Mouse (Mus musculus): ENCODE results near the gene E330009J07Rik. TPM values are rescaled to one million over a fixed set of nuclear protein-coding genes. Genes with fewer than 3 reads are reported as not detected.

E330009J07Rik gene
- polyA plus RNA-seq, 1 experiment from 2014 or later, result 14.7 TPM

- H3K9me3 ChIP-seq (ENCODE audit: control insufficient read depth, low read length), result no peaks in the 10 kb centered on the region
- H3K27ac ChIP-seq (replicated peaks; ENCODE audit: low read depth, low read length), result no peak overlapping the region
- H3K27me3 ChIP-seq (ENCODE audit: control insufficient read depth, insufficient read depth, low read length), result no peaks in the 10 kb centered on the region
- ATAC-seq (ENCODE audit: low FRiP score, low TSS enrichment) (peak; percentile 94), DNase-seq (peak; percentile 95)
- H3K36me3 ChIP-seq (ENCODE audit: control insufficient read depth, insufficient read depth, low read length), result peaks cover 5% of the 10 kb centered on the region; the same call in 1 of the 2 replicates
- no peak overlapping the region for H3K9ac ChIP-seq (replicated peaks; ENCODE audit: low read length)
- no peaks in the 10 kb centered on the region for H3K4me1 ChIP-seq (ENCODE audit: control insufficient read depth, insufficient read depth, low read length)
- no peak overlapping the region for H3K4me2 ChIP-seq (ENCODE audit: low read length)
- H3K4me3 ChIP-seq (replicated peaks; ENCODE audit: low read depth, low read length), result no peak overlapping the region
- under 1% methylated on average over 3 of the region's 3 CpGs for whole genome bisulfite sequencing
These were observed 42.7 kb downstream of the E330009J07Rik start for GRCm38 (mm10) chr6:40393213-40393612.

GRCm38 (mm10) chr6:40390975-40391374, 45.0 kb downstream of the E330009J07Rik start:
- Histone ChIP-seq H3K4me1 (ENCODE audit: control insufficient read depth, insufficient read depth, low read length) (no peaks in the 10 kb centered on the region), H3K27me3 (ENCODE audit: control insufficient read depth, insufficient read depth, low read length) (no peaks in the 10 kb centered on the region), H3K9ac (replicated peaks; ENCODE audit: low read length) (no peak overlapping the region), H3K27ac (replicated peaks; ENCODE audit: low read depth, low read length) (no peak overlapping the region), H3K4me3 (replicated peaks; ENCODE audit: low read depth, low read length) (no peak overlapping the region), H3K36me3 (ENCODE audit: control insufficient read depth, insufficient read depth, low read length) (peaks cover 6% of the 10 kb centered on the region; the same call in 1 of the 2 replicates), H3K9me3 (ENCODE audit: control insufficient read depth, low read length) (no peaks in the 10 kb centered on the region), H3K4me2 (ENCODE audit: low read length) (no peak overlapping the region)
- 82% methylated on average over 1 of the region's 1 CpGs for WGBS
- DNase-seq, result peak; percentile 37
- no peak for ATAC-seq (ENCODE audit: low FRiP score, low TSS enrichment)

- H3K9ac ChIP-seq (replicated peaks; ENCODE audit: low read length), result no peak overlapping the region
- peak; percentile 11 for DNase-seq
- WGBS, result 60% methylated on average over 4 of the region's 4 CpGs
These were observed 47.3 kb downstream of the E330009J07Rik start for GRCm38 (mm10) chr6:40388660-40389059.

GRCm38 (mm10) chr6:40385682-40386081, 50.3 kb downstream of the E330009J07Rik start:
- Histone ChIP-seq H3K36me3 (ENCODE audit: control insufficient read depth, insufficient read depth, low read length) (peaks cover 21% of the 10 kb centered on the region), H3K4me3 (replicated peaks; ENCODE audit: low read depth, low read length) (no peak overlapping the region), H3K27ac (replicated peaks; ENCODE audit: low read depth, low read length) (no peak overlapping the region), H3K4me2 (ENCODE audit: low read length) (no peak overlapping the region), H3K4me1 (ENCODE audit: control insufficient read depth, insufficient read depth, low read length) (no peaks in the 10 kb centered on the region), H3K9ac (replicated peaks; ENCODE audit: low read length) (no peak overlapping the region), H3K27me3 (ENCODE audit: control insufficient read depth, insufficient read depth, low read length) (no peaks in the 10 kb centered on the region), H3K9me3 (ENCODE audit: control insufficient read depth, low read length) (no peaks in the 10 kb centered on the region)
- no peak for DNase-seq
- WGBS, result 57% methylated on average over 3 of the region's 3 CpGs
- ATAC-seq (ENCODE audit: low FRiP score, low TSS enrichment), result no peak

More at GRCm38 (mm10) chr6:40388660-40389059, 47.3 kb downstream of the E330009J07Rik start:
- Histone ChIP-seq H3K9me3 (ENCODE audit: control insufficient read depth, low read length) (no peaks in the 10 kb centered on the region), H3K27ac (replicated peaks; ENCODE audit: low read depth, low read length) (no peak overlapping the region), H3K4me1 (ENCODE audit: control insufficient read depth, insufficient read depth, low read length) (no peaks in the 10 kb centered on the region), H3K4me3 (replicated peaks; ENCODE audit: low read depth, low read length) (no peak overlapping the region), H3K4me2 (ENCODE audit: low read length) (no peak overlapping the region), H3K27me3 (ENCODE audit: control insufficient read depth, insufficient read depth, low read length) (no peaks in the 10 kb centered on the region), H3K36me3 (ENCODE audit: control insufficient read depth, insufficient read depth, low read length) (peaks cover 8% of the 10 kb centered on the region; the same call in 1 of the 2 replicates)
- ATAC-seq (ENCODE audit: low FRiP score, low TSS enrichment), result no peak

- H3K27me3 ChIP-seq (ENCODE audit: control insufficient read depth, insufficient read depth, low read length), result no peaks in the 10 kb centered on the region
- ATAC-seq (ENCODE audit: low FRiP score, low TSS enrichment) (no peak), DNase-seq (no peak)
- H3K36me3 ChIP-seq (ENCODE audit: control insufficient read depth, insufficient read depth, low read length), result peaks cover 16% of the 10 kb centered on the region
- no peak overlapping the region for H3K4me3 ChIP-seq (replicated peaks; ENCODE audit: low read depth, low read length)
- H3K4me1 ChIP-seq (ENCODE audit: control insufficient read depth, insufficient read depth, low read length), result no peaks in the 10 kb centered on the region
- H3K9ac ChIP-seq (replicated peaks; ENCODE audit: low read length), result no peak overlapping the region
- H3K9me3 ChIP-seq (ENCODE audit: control insufficient read depth, low read length), result no peaks in the 10 kb centered on the region
- no peak overlapping the region for H3K27ac ChIP-seq (replicated peaks; ENCODE audit: low read depth, low read length)
- WGBS, result 88% methylated on average over 4 of the region's 4 CpGs
- H3K4me2 ChIP-seq (ENCODE audit: low read length), result no peak overlapping the region
These were observed 54.0 kb downstream of the E330009J07Rik start for GRCm38 (mm10) chr6:40381908-40382307.

GRCm38 (mm10) chr6:40380181-40380580, 55.8 kb downstream of the E330009J07Rik start:
- Histone ChIP-seq H3K27ac (replicated peaks; ENCODE audit: low read depth, low read length) (no peak overlapping the region), H3K4me3 (replicated peaks; ENCODE audit: low read depth, low read length) (no peak overlapping the region), H3K36me3 (ENCODE audit: control insufficient read depth, insufficient read depth, low read length) (peaks cover 17% of the 10 kb centered on the region), H3K4me2 (ENCODE audit: low read length) (no peak overlapping the region), H3K9ac (replicated peaks; ENCODE audit: low read length) (no peak overlapping the region), H3K4me1 (ENCODE audit: control insufficient read depth, insufficient read depth, low read length) (no peaks in the 10 kb centered on the region), H3K27me3 (ENCODE audit: control insufficient read depth, insufficient read depth, low read length) (no peaks in the 10 kb centered on the region), H3K9me3 (ENCODE audit: control insufficient read depth, low read length) (no peaks in the 10 kb centered on the region)
- 92% methylated on average over 3 of the region's 3 CpGs for WGBS
- DNase-seq (no peak), ATAC-seq (ENCODE audit: low FRiP score, low TSS enrichment) (no peak)

- DNase-seq (no peak), ATAC-seq (ENCODE audit: low FRiP score, low TSS enrichment) (no peak)
- Histone ChIP-seq H3K4me3 (replicated peaks; ENCODE audit: low read depth, low read length) (no peak overlapping the region), H3K27ac (replicated peaks; ENCODE audit: low read depth, low read length) (no peak overlapping the region), H3K36me3 (ENCODE audit: control insufficient read depth, insufficient read depth, low read length) (0 out of 2 replicates have a peak, but pooled peaks cover 4% of the 10 kb centered on the region), H3K27me3 (ENCODE audit: control insufficient read depth, insufficient read depth, low read length) (no peaks in the 10 kb centered on the region), H3K9me3 (ENCODE audit: control insufficient read depth, low read length) (no peaks in the 10 kb centered on the region), H3K9ac (replicated peaks; ENCODE audit: low read length) (no peak overlapping the region), H3K4me2 (ENCODE audit: low read length) (no peak overlapping the region), H3K4me1 (ENCODE audit: control insufficient read depth, insufficient read depth, low read length) (no peaks in the 10 kb centered on the region)
- 97% methylated on average over 6 of the region's 6 CpGs for WGBS
These were observed 64.9 kb downstream of the E330009J07Rik start for GRCm38 (mm10) chr6:40371031-40371430.

- no peak overlapping the region for H3K4me2 ChIP-seq (ENCODE audit: low read length)
- H3K4me1 ChIP-seq (ENCODE audit: control insufficient read depth, insufficient read depth, low read length), result no peaks in the 10 kb centered on the region
- no peak overlapping the region for H3K4me3 ChIP-seq (replicated peaks; ENCODE audit: low read depth, low read length)
- DNase-seq (peak; percentile 8), ATAC-seq (ENCODE audit: low FRiP score, low TSS enrichment) (no peak)
- H3K9ac ChIP-seq (replicated peaks; ENCODE audit: low read length), result no peak overlapping the region
- no peaks in the 10 kb centered on the region for H3K27me3 ChIP-seq (ENCODE audit: control insufficient read depth, insufficient read depth, low read length)
- no peak overlapping the region for H3K27ac ChIP-seq (replicated peaks; ENCODE audit: low read depth, low read length)
- WGBS, result 96% methylated on average over 7 of the region's 7 CpGs
- H3K9me3 ChIP-seq (ENCODE audit: control insufficient read depth, low read length), result no peaks in the 10 kb centered on the region
- peaks cover 14% of the 10 kb centered on the region for H3K36me3 ChIP-seq (ENCODE audit: control insufficient read depth, insufficient read depth, low read length)
These were observed 82.6 kb downstream of the E330009J07Rik start for GRCm38 (mm10) chr6:40353360-40353759.

Measured in midbrain, embryonic 14.5 days (tissue).